Mouse (Mus musculus): ENCODE measurements at regions not wholly inside any gene's neighbourhood (a gene's known extent, or its start where the extent isn't known, plus 50 kb on each side); places are given as distances from the start of the nearest gene placed in this dataset.
"Not testable (repeated sequence)": the region's sequence is repeated elsewhere in the genome, so short reads cannot be mapped to it uniquely, and the experiment has no call there.

GRCm38 (mm10) chr8:52158176-52158575, 1353.4 kb upstream of the Aga start:
- peak; percentile 21 for DNase-seq

GRCm38 (mm10) chr8:52196934-52197333, 1314.6 kb upstream of the Aga start:
- not testable (repeated sequence) for DNase-seq

GRCm38 (mm10) chr8:52227506-52227905, 1284.0 kb upstream of the Aga start:
- no peak for DNase-seq

- DNase-seq = no peak
Observed at GRCm38 (mm10) chr8:52256055-52256454, 1255.5 kb upstream of the Aga start.

Data from cerebellum, adult 9-11 months (tissue).